Mouse (Mus musculus): ENCODE measurements around the gene Pgr. TPM values are rescaled to one million over a fixed set of nuclear protein-coding genes. Genes with fewer than 3 reads are reported as not detected.

Pgr gene
- not detected for total RNA-seq (2021)

DNA sequence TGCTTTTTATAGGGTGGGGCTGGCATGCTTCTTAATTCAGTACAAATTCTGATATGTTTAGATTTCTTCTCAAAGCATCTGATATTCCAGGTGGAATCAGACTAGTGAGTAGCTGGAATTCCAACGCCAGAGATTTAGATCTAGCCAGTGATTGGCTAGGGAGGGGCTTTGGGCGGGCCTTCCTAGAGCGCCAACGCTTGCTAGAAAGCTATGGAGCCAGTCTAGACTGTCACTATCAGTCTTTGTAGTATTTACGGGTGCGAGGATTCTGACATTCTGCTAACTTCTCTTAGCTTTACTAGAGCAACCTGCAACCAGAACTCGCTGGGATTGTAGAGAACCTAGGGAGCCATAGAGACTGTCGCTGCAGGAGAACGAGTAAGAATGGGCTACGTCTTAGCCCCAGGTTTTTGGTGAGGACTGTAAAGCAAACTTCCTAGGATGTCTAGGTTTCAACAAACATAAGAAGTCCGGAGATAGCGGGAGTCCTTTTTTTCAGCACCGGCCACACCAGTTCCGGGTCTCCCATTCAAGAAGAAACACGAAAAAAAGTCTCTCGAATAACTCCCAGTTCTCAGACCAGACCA lies at the start of gene Pgr:
Gene Pgr (plus strand): TSS at position 218 of the 587 bp plus-strand sequence.
- intact Hi-C loops (cut with DNase I), result no loop called here
- DNase-seq (ENCODE audit: low spot score), result no peak

GRCm38 (mm10) chr9:8857455-8857854 lies 42.2 kb upstream of the Pgr start:
- no peak for DNase-seq (ENCODE audit: low spot score)
- intact Hi-C loops (cut with DNase I), result no loop called here

- no peak for DNase-seq (ENCODE audit: low spot score)
- intact Hi-C loops (cut with DNase I), result no loop called here
Observed at GRCm38 (mm10) chr9:8868511-8868910, 31.1 kb upstream of the Pgr start.

- intact Hi-C loops (cut with DNase I), result no loop called here
- no peak for DNase-seq (ENCODE audit: low spot score)
Observed at GRCm38 (mm10) chr9:8895205-8895604, 4.4 kb upstream of the Pgr start.

DNA sequence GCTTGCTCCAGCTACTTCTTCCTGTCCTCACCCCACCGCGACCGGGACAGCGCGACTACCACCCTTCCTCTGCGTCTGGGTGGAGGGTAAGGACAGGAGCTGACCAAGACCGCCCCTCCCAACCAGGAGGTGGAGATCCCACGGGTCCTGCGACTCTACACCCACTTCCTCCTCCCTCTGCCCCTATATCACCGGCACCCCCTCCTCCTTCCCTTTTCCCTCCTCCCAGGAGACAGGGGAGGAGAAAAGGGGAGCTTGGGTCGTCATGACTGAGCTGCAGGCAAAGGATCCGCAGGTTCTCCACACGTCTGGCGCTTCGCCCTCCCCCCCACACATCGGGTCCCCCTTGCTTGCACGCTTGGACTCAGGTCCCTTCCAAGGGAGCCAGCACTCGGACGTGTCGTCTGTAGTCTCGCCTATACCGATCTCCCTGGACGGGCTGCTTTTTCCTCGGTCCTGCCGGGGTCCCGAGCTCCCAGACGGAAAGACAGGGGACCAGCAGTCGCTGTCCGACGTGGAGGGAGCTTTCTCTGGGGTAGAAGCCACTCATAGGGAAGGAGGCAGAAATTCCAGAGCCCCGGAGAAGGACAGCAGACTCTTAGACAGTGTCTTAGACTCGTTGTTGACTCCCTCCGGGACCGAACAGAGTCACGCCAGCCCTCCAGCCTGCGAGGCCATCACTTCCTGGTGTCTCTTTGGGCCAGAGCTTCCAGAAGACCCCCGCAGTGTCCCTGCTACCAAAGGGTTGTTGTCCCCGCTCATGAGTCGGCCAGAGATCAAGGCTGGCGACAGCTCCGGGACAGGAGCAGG lies 775 bp downstream of the Pgr start:
- no peak for DNase-seq (ENCODE audit: low spot score)
- intact Hi-C loops (cut with DNase I), result no loop called here

DNA sequence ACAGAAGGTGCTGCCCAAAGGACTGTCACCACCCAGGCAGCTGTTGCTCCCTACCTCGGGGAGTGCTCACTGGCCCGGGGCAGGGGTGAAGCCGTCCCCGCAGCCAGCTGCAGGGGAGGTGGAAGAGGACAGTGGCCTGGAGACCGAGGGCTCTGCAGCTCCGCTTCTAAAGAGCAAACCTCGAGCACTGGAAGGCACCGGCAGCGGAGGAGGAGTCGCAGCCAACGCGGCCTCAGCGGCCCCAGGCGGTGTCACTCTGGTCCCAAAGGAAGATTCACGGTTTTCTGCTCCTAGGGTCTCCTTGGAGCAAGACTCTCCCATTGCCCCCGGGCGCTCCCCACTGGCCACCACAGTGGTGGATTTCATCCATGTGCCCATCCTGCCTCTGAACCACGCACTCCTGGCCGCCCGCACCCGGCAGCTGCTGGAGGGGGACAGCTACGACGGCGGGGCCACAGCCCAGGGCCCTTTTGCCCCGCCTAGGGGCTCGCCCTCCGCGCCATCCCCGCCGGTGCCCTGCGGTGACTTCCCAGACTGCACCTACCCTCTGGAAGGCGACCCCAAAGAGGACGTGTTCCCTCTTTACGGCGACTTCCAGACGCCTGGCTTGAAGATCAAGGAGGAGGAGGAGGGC lies 1.5 kb downstream of the Pgr start:
- no peak for DNase-seq (ENCODE audit: low spot score)
- intact Hi-C loops (cut with DNase I), result no loop called here

DNA sequence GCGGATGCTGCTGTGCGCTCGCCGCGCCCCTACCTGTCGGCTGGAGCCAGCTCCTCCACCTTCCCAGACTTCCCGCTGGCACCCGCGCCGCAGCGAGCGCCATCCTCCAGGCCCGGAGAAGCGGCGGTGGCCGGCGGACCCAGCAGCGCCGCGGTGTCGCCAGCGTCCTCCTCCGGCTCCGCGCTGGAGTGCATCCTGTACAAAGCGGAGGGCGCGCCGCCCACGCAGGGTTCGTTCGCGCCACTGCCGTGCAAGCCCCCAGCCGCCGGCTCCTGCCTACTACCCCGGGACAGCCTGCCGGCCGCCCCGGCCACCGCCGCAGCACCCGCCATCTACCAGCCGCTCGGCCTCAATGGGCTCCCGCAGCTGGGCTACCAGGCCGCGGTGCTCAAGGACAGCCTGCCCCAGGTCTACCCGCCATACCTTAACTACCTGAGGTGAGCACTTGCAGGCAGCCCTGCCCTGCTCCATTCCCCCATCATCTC lies 2.1 kb downstream of the Pgr start:
- intact Hi-C loops (cut with DNase I), result no loop called here
- DNase-seq (ENCODE audit: low spot score), result no peak

- intact Hi-C loops (cut with DNase I), result no loop called here
- no peak for DNase-seq (ENCODE audit: low spot score)
Observed at GRCm38 (mm10) chr9:8902277-8902676, 2.6 kb downstream of the Pgr start.

GRCm38 (mm10) chr9:8927561-8927960 lies 27.9 kb downstream of the Pgr start:
- intact Hi-C loops (cut with DNase I), result no loop called here
- no peak for DNase-seq (ENCODE audit: low spot score)

GRCm38 (mm10) chr9:8937753-8938152 lies 38.1 kb downstream of the Pgr start:
- DNase-seq (ENCODE audit: low spot score), result no peak
- intact Hi-C loops (cut with DNase I), result no loop called here

DNA sequence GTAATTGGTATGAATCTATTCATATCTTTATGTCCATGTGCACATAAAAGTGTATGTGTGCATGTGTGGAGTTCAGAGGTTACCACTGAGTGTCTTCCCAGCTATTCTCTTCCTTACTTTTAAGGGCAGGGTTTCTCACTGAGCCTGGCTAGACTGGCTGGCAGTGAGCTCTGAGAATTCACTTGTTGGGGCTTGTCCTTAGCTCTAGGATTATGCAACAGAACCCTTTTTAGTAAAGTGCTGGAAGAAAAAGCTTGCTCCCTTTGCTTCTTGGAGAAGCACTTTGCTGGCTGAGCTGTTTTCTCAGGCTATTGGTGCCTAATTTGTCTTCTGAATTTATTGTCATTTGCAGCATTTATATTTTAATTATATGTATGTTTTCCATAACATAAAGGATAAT lies 53.7 kb downstream of the Pgr start:
- intact Hi-C loops (cut with DNase I), result no loop called here

DNA sequence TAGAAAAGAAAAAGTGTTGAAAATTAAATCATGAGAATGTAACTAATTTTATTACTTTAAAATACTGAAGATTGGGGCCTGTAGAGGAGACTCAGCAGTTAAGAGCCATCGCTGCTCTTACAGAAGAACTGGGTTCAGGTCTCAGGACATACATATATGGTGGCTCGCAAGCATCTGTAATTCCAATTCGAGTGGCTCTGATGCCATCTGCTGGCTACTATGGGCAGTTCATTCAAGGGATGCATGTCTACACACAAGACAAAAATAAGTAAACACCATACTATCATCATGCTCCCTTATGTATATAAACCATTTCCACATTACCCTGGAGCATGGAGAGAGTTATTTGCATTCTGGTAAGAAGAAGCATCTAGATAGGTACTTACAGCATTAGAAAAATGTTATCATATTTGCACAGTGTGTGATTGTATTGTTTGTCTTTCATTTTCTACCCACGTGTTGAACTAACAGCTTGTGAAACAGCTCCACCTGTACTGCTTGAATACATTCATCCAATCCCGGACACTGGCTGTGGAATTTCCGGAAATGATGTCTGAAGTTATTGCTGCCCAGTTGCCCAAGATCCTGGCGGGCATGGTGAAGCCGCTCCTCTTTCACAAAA lies 65.0 kb downstream of the Pgr start:
- DNase-seq (ENCODE audit: low spot score), result no peak
- intact Hi-C loops (cut with DNase I), result loop anchor here (5.0 kb wide), 1 partner anchor 262 kb away; no protein-coding TSS in a partner anchor

More for the DNA sequence above, 53.7 kb downstream of the Pgr start:
- no peak for DNase-seq (ENCODE audit: low spot score)

- intact Hi-C loops (cut with DNase I), result no loop called here
- DNase-seq (ENCODE audit: low spot score), result peak; percentile 19
Observed at GRCm38 (mm10) chr9:8970240-8970639, 70.6 kb downstream of the Pgr start.

DNA sequence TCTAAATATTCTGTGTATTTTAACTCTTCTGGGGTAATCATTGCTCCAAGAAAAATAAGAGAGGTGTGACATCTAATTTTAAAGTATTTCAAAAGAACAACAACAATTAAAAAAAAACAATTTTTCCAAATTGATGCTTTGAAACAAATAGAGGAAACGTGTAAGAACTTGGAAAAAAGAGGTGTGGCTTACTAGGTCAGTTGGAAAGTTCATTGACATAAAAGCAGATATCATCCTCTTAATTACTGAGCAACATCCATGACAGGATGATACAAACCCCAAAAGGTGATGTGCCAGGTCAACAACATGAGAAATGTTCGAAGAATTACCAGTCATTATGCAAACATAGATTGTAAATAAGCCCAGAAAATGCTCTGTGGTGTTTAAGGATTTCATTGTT lies 71.9 kb downstream of the Pgr start, which contains the start of gene Gm16485:
Gene Gm16485 (plus strand): TSS at position 301 of the 400 bp plus-strand sequence.
- intact Hi-C loops (cut with DNase I), result no loop called here
- DNase-seq (ENCODE audit: low spot score), result no peak

GRCm38 (mm10) chr9:8977775-8978174 lies 78.1 kb downstream of the Pgr start:
- intact Hi-C loops (cut with DNase I), result no loop called here

GRCm38 (mm10) chr9:8982315-8982714 lies 82.7 kb downstream of the Pgr start:
- DNase-seq (ENCODE audit: low spot score), result no peak
- intact Hi-C loops (cut with DNase I), result no loop called here

More at GRCm38 (mm10) chr9:8977775-8978174, 78.1 kb downstream of the Pgr start:
- DNase-seq (ENCODE audit: low spot score), result no peak

DNA sequence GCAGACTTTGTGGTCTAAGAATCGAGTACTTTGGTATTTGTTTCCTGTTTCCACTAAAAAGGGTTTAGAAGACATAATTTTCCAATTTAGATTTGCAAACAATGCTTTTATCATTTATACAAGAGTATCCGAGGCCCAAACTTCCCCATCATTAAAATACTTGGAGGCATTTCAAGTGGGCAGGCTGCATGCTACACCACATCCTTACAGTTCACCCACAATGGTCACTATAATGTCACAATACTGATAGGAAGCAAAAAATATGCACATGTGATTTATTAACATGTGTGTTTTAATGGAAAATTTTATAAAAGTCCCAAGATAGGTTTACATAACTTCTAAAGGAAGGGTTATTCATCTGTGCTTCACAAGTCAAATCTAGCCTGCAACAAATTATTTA lies 96.9 kb downstream of the Pgr start:
- intact Hi-C loops (cut with DNase I), result no loop called here

GRCm38 (mm10) chr9:9001170-9001569 lies 101.5 kb downstream of the Pgr start:
- DNase-seq (ENCODE audit: low spot score), result no peak
- intact Hi-C loops (cut with DNase I), result no loop called here

More for the DNA sequence above, 96.9 kb downstream of the Pgr start:
- no peak for DNase-seq (ENCODE audit: low spot score)

- intact Hi-C loops (cut with DNase I), result no loop called here
- no peak for DNase-seq (ENCODE audit: low spot score)
Observed at GRCm38 (mm10) chr9:9015108-9015507, 115.5 kb downstream of the Pgr start.
